Mouse (Mus musculus) spleen, adult 2 months (tissue): Measurements from ENCODE around the gene Zfp292.

ENCODE experiments used
- CTCF ChIP-seq: fragments of 200-500 bp; IDR thresholded peaks from 2 replicates; pipeline ENCODE4 v1.5.1; 2011; ENCODE audit warnings: mild to moderate bottlenecking, inconsistent platforms; ENCODE audit not compliant: insufficient read depth, insufficient read length, insufficient replicate concordance; ENCODE audit errors: extremely low read depth
- POLR2A ChIP-seq: fragments of 200-500 bp; IDR thresholded peaks from 2 replicates; pipeline ENCODE4 v1.6.1; 2011; ENCODE audit warnings: low read depth, low read length, inconsistent platforms

GRCm38 (mm10) chr4:34907026-34907425 lies 24.3 kb upstream of the Zfp292 start:
- TF ChIP-seq CTCF (no peak), POLR2A (no peak)
